Comparison of ENCODE assay signal across 10 mouse cellular contexts in genomic region chr9:103032193-103032592, GRCm38 (mm10). TPM values are rescaled to one million over a fixed set of nuclear protein-coding genes. Genes with fewer than 3 reads are reported as not detected.
A peak's percentile ranks its signal among the peaks of the same experiment; 100 is the strongest.
DNase-seq lines count a peak whose midpoint lies in the region; ATAC-seq lines count a peak whose summit lies in the region.
"Had no signal": no experiment of that assay in that cellular context is flagged by ENCODE, and none has a peak within 500 bp of the region (broad histone marks: within the 10 kb centered on the region; RNA-seq: fewer than 3 reads in every experiment).

No protein-coding gene starts in this region.

- H3K36me3 ChIP-seq in stomach, embryonic 16.5 days (ENCODE audit: control insufficient read depth, insufficient read depth, low read length) = no peaks in the 10 kb centered on the region
- H3K36me3 ChIP-seq: neural tube, embryonic 15.5 days had no signal

- peak; percentile 33; the same call in 1 of the 2 replicates for ATAC-seq in stomach, embryonic 16.5 days (ENCODE audit: insufficient read depth, low FRiP score)

- no peak overlapping the region for H3K4me2 ChIP-seq in stomach, embryonic 16.5 days (ENCODE audit: low read depth, low read length)
- H3K4me2 ChIP-seq: neural tube, embryonic 15.5 days had no signal

- no peak overlapping the region for H3K9ac ChIP-seq in stomach, embryonic 16.5 days (ENCODE audit: low read length)
- H3K9ac ChIP-seq: neural tube, embryonic 15.5 days had no signal

- no peak overlapping the region for H3K4me3 ChIP-seq in stomach, embryonic 16.5 days (replicated peaks; ENCODE audit: low read length)
- H3K4me3 ChIP-seq: neural tube, embryonic 15.5 days had no signal

- no peak overlapping the region for H3K27ac ChIP-seq in stomach, embryonic 16.5 days (ENCODE audit: low read length)
- H3K27ac ChIP-seq: neural tube, embryonic 15.5 days had no signal

- 59% methylated on average over 8 of the region's 8 CpGs for WGBS in stomach, embryonic 16.5 days

- H3K27me3 ChIP-seq in stomach, embryonic 16.5 days (ENCODE audit: control insufficient read depth, insufficient read depth, low read length) = no peaks in the 10 kb centered on the region
- H3K27me3 ChIP-seq: neural tube, embryonic 15.5 days had no signal

- peak; percentile 35 to 57 for DNase-seq in cerebellum, postnatal 14 days
- no peak for DNase-seq in cerebellum, adult 11-12 months
- peak; percentile 10 for DNase-seq in ovary, adult 18-20 months (ENCODE audit: low spot score)
- no peak for DNase-seq in ovary, postnatal 10 days (ENCODE audit: low spot score)
- DNase-seq in kidney, postnatal 14 days = peak; percentile 76
- no peak for DNase-seq in frontal cortex, adult 2 months (ENCODE audit: extremely low spot score in 1 of 2, low spot score in 1 of 2)
- no peak for DNase-seq in left cerebral cortex, adult 18-20 months (ENCODE audit: low spot score in 2 of 2)
- DNase-seq: layer of hippocampus, postnatal 36 days had no signal

- no peaks in the 10 kb centered on the region for H3K4me1 ChIP-seq in stomach, embryonic 16.5 days (ENCODE audit: control insufficient read depth, insufficient read depth, low read length)

- no peaks in the 10 kb centered on the region for H3K9me3 ChIP-seq in stomach, embryonic 16.5 days (replicated peaks; ENCODE audit: control insufficient read depth, low read length)
- H3K9me3 ChIP-seq: neural tube, embryonic 15.5 days had no signal

RNA-seq across cellular contexts. Expression of gene Slco2a1, which starts 43.7 kb away (rescaled TPM):
- 11.8 and 14.5 TPM in 2 replicates for polyA plus RNA-seq in stomach, embryonic 16.5 days (2015; fragmentation: Nextera tagmentation; extraction: Ambion mirVana)
- 0.52 and 0.76 TPM in 2 replicates for polyA plus RNA-seq in frontal cortex, adult 2 months (2012; rRNA removed)
- total RNA-seq in left cerebral cortex, adult 18-20 months (2021) = 1 to 10 TPM; 1.1 to 1.5 TPM

Comparison
In these comparisons a context has a peak if more than half of its experiments do, and no peak if none do; other contexts are left out.
1. DNase-seq: peak in cerebellum, postnatal 14 days (2 of 2), ovary, adult 18-20 months (single experiment) and kidney, postnatal 14 days (single experiment); none in cerebellum, adult 11-12 months (single experiment), ovary, postnatal 10 days (single experiment), frontal cortex, adult 2 months (0 of 2) and left cerebral cortex, adult 18-20 months (0 of 2).